Mouse (Mus musculus) embryonic stem cell, embryonic (primary cell): ENCODE measurements at regions not wholly inside any gene's neighbourhood (a gene's known extent, or its start where the extent isn't known, plus 50 kb on each side); places are given as distances from the start of the nearest gene placed in this dataset.
"Not testable (repeated sequence)": the region's sequence is repeated elsewhere in the genome, so short reads cannot be mapped to it uniquely, and the experiment has no call there.

Source experiments
- CTCF ChIA-PET, 4 experiments: fragments of 300-600 bp in 2 of 4; fragments of 350-600 bp in 2 of 4; sonication (Branson Sonifier 250); formaldehyde crosslinking; loops; one replicate each; lab custom pipeline; 2022; ENCODE audit warnings: inconsistent platforms in 2 of 4; lab: Charles Lee
- POLR2A ChIA-PET, 4 experiments: fragments of 300-600 bp in 2 of 4; fragments of 350-600 bp in 2 of 4; sonication (Branson Sonifier 250); formaldehyde crosslinking; loops; one replicate each; lab custom pipeline; 2022; ENCODE audit warnings: antibody characterized with exemption in 4 of 4, inconsistent platforms in 1 of 4; lab: Charles Lee

- CTCF ChIA-PET, result not testable (repeated sequence)
- POLR2A ChIA-PET, result interaction anchor here in 1 of 4 experiments (0.6 kb wide), 1 partner anchor 14 kb away, joined by 3 read pairs; no protein-coding TSS in a partner anchor
These were observed 58.7 kb upstream of the 2310057J18Rik start for GRCm38 (mm10) chr10:29044781-29045180.

GRCm38 (mm10) chr10:29087823-29088222 is 55.8 kb upstream of the Soga3 start:
- CTCF ChIA-PET, result interaction anchor here in 2 of 4 experiments (0.8 to 1.2 kb wide), 2 partner anchors 244 to 251 kb away, joined by 3 read pairs; no protein-coding TSS in a partner anchor
- POLR2A ChIA-PET, result no interaction called here
